In the genomic region with DNA sequence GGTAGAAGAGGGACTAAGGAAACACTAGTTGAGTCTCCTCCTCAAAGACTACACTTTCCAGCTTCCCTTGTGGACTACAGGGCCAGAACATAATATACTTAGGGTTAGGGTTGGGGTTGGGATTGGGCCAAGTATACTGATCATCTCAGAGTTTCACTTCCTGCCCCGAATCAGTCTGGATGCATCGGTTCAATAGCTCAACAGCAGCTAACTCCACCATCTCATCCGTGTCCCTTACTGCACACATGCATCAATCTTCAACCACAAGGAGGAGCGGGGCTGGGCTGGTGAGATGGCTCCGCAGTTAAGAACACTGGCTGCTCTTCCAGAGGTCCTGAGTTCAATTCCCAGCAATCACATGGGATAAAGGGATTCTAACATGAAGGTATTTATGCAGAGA, we compare ENCODE assay signal across 22 mouse cellular contexts. TPM values are rescaled to one million over a fixed set of nuclear protein-coding genes. Genes with fewer than 3 reads are reported as not detected.
DNase-seq lines count a peak whose midpoint lies in the region; ATAC-seq and TF ChIP-seq lines count a peak whose summit lies in the region.
"Had no signal": no experiment of that assay in that cellular context is flagged by ENCODE, and none has a peak within 500 bp of the region (broad histone marks: within the 10 kb centered on the region; RNA-seq: fewer than 3 reads in every experiment).

No protein-coding gene starts in this region.

- H3K9me3 ChIP-seq in midbrain, embryonic 11.5 days (ENCODE audit: control insufficient read depth, low read length): no peaks in the 10 kb centered on the region
- H3K9me3 ChIP-seq in midbrain, postnatal 0 days (ENCODE audit: low read length): no peaks in the 10 kb centered on the region
- H3K9me3 ChIP-seq: forebrain, embryonic 10.5 days; heart, embryonic 10.5 days; hindbrain, embryonic 12.5 days; hindbrain, embryonic 15.5 days had no signal

- no peaks in the 10 kb centered on the region for H3K36me3 ChIP-seq in midbrain, embryonic 11.5 days (ENCODE audit: control insufficient read depth, insufficient read depth, low read length)
- H3K36me3 ChIP-seq in midbrain, postnatal 0 days (ENCODE audit: insufficient read depth, low read length): no peaks in the 10 kb centered on the region
- no peaks in the 10 kb centered on the region for H3K36me3 ChIP-seq in splenic B cell, adult 2 months (ENCODE audit: control insufficient read depth, insufficient read depth, low read length, poor library complexity, severe bottlenecking)
- H3K36me3 ChIP-seq: heart, embryonic 10.5 days; hindbrain, embryonic 12.5 days; hindbrain, embryonic 15.5 days had no signal

- no peak overlapping the region for H3K4me3 ChIP-seq in midbrain, embryonic 11.5 days (ENCODE audit: low read depth, low read length)
- no peak overlapping the region for H3K4me3 ChIP-seq in midbrain, postnatal 0 days (ENCODE audit: low read depth, low read length)
- H3K4me3 ChIP-seq: forebrain, embryonic 10.5 days; gastrocnemius, adult 2 months; heart, adult 2 months; heart, embryonic 10.5 days; hindbrain, embryonic 12.5 days; hindbrain, embryonic 15.5 days had no signal

- no peak for ATAC-seq in midbrain, embryonic 11.5 days (ENCODE audit: low FRiP score)
- no peak for ATAC-seq in midbrain, postnatal 0 days (ENCODE audit: low FRiP score)
- peak; percentile 97 for ATAC-seq in granulocyte monocyte progenitor cell, adult 5-6 weeks (replicated peaks; ENCODE audit: poor library complexity, severe bottlenecking)
- ATAC-seq: activated CD4-positive, CD25-positive, alpha-beta regulatory T cell, adult 4 months; forebrain, embryonic 14.5 days; forebrain, postnatal 0 days had no signal

- 95% methylated on average over 5 of the region's 5 CpGs for WGBS in midbrain, embryonic 11.5 days
- WGBS in midbrain, postnatal 0 days: 92% methylated on average over 5 of the region's 5 CpGs

- H3K27me3 ChIP-seq in midbrain, embryonic 11.5 days (ENCODE audit: control insufficient read depth, insufficient read depth, low read length): no peaks in the 10 kb centered on the region
- no peaks in the 10 kb centered on the region for H3K27me3 ChIP-seq in midbrain, postnatal 0 days (ENCODE audit: insufficient read depth, low read length)
- H3K27me3 ChIP-seq in splenic B cell, adult 2 months (ENCODE audit: control insufficient read depth, insufficient read depth, low read length, poor library complexity, severe bottlenecking): no peaks in the 10 kb centered on the region
- H3K27me3 ChIP-seq: hindbrain, embryonic 12.5 days; hindbrain, embryonic 15.5 days had no signal

- no peak overlapping the region for H3K4me2 ChIP-seq in midbrain, embryonic 11.5 days
- no peak overlapping the region for H3K4me2 ChIP-seq in midbrain, postnatal 0 days (ENCODE audit: low read depth, low read length, poor library complexity, severe bottlenecking)
- H3K4me2 ChIP-seq: hindbrain, embryonic 12.5 days; hindbrain, embryonic 15.5 days had no signal

- H3K27ac ChIP-seq in midbrain, embryonic 11.5 days (ENCODE audit: low read depth, low read length): no peak overlapping the region
- H3K27ac ChIP-seq in midbrain, postnatal 0 days (ENCODE audit: low read depth, low read length): no peak overlapping the region
- H3K27ac ChIP-seq: forebrain, embryonic 10.5 days; gastrocnemius, adult 2 months; heart, adult 2 months; heart, embryonic 10.5 days; hindbrain, embryonic 12.5 days; hindbrain, embryonic 15.5 days had no signal

- no peaks in the 10 kb centered on the region for H3K4me1 ChIP-seq in midbrain, embryonic 11.5 days (ENCODE audit: control insufficient read depth, insufficient read depth, low read length)
- no peaks in the 10 kb centered on the region for H3K4me1 ChIP-seq in midbrain, postnatal 0 days (ENCODE audit: insufficient read depth, low read length)
- H3K4me1 ChIP-seq: forebrain, embryonic 10.5 days; heart, embryonic 10.5 days; hindbrain, embryonic 12.5 days; hindbrain, embryonic 15.5 days had no signal

- no peak overlapping the region for H3K9ac ChIP-seq in midbrain, embryonic 11.5 days (ENCODE audit: low read length)
- no peak overlapping the region for H3K9ac ChIP-seq in midbrain, postnatal 0 days (replicated peaks; ENCODE audit: low read length, poor library complexity, severe bottlenecking)
- H3K9ac ChIP-seq: forebrain, postnatal 0 days; hindbrain, embryonic 12.5 days; hindbrain, embryonic 15.5 days had no signal

- peak; percentile 73 for DNase-seq in midbrain, embryonic 11.5 days (ENCODE audit: low spot score, missing footprints)
- DNase-seq in midbrain, postnatal 0 days (ENCODE audit: low spot score): no peak
- peak; percentile 20 for DNase-seq in splenic B cell, adult 2 months (ENCODE audit: low read depth, low spot score)
- DNase-seq in ovary, adult 18-20 months (ENCODE audit: low spot score): no peak
- no peak for DNase-seq in lung, postnatal 4 days
- DNase-seq: adrenal gland, adult 8-10 months; adrenal gland, postnatal 25 days; cerebellum, adult 11-12 months; cerebellum, adult 8-10 months; cerebellum, postnatal 10 days; cerebellum, postnatal 36 days; forebrain, postnatal 0 days; gastrocnemius, adult 2 months; gastrocnemius, postnatal 14 days; heart, adult 2 months had no signal

- no peak for TF ChIP-seq CTCF in midbrain, postnatal 0 days (IDR thresholded peaks at IDR 0.05)

RNA-seq across cellular contexts. Expression of gene Ddx58, which starts 11.4 kb away (rescaled TPM):
- 2.1 and 3.0 TPM in 2 replicates for polyA plus RNA-seq in midbrain, embryonic 11.5 days (2014; fragmentation: Nextera tagmentation; extraction: Ambion mirVana)
- total RNA-seq in midbrain, postnatal 0 days (2014; rRNA removed): 5.0 and 6.4 TPM in 2 replicates
- polyA plus RNA-seq in midbrain, postnatal 0 days (2015; fragmentation: Nextera tagmentation; extraction: Ambion mirVana): 3.0 and 3.3 TPM in 2 replicates
- 9.3 and 14.1 TPM in 2 replicates for total RNA-seq in granulocyte monocyte progenitor cell, adult 5-6 weeks (2014; fragmentation: Nextera tagmentation)
- total RNA-seq in granulocyte monocyte progenitor cell, adult 5-6 weeks (2017): 5.4 and 10.7 TPM in 2 replicates

RNA-seq across cellular contexts. Expression of gene Smim27, which starts 18.4 kb away (rescaled TPM):
- 28.8 and 38.0 TPM in 2 replicates for polyA plus RNA-seq in midbrain, embryonic 11.5 days (2014; fragmentation: Nextera tagmentation; extraction: Ambion mirVana)
- total RNA-seq in midbrain, postnatal 0 days (2014; rRNA removed): 0.71 and 3.0 TPM in 2 replicates
- 13.9 and 18.8 TPM in 2 replicates for polyA plus RNA-seq in midbrain, postnatal 0 days (2015; fragmentation: Nextera tagmentation; extraction: Ambion mirVana)
- 20.5 and 35.3 TPM in 2 replicates for total RNA-seq in granulocyte monocyte progenitor cell, adult 5-6 weeks (2014; fragmentation: Nextera tagmentation)
- 1.4 and 8.9 TPM in 2 replicates for total RNA-seq in granulocyte monocyte progenitor cell, adult 5-6 weeks (2017)

RNA-seq across cellular contexts. Expression of gene Topors, which starts 18.7 kb away (rescaled TPM):
- 48.9 and 52.3 TPM in 2 replicates for polyA plus RNA-seq in midbrain, embryonic 11.5 days (2014; fragmentation: Nextera tagmentation; extraction: Ambion mirVana)
- total RNA-seq in midbrain, postnatal 0 days (2014; rRNA removed): 24.4 and 25.3 TPM in 2 replicates
- polyA plus RNA-seq in midbrain, postnatal 0 days (2015; fragmentation: Nextera tagmentation; extraction: Ambion mirVana): 25.9 and 29.9 TPM in 2 replicates
- total RNA-seq in granulocyte monocyte progenitor cell, adult 5-6 weeks (2014; fragmentation: Nextera tagmentation): 37.2 and 41.3 TPM in 2 replicates
- 93.1 and 94.7 TPM in 2 replicates for total RNA-seq in granulocyte monocyte progenitor cell, adult 5-6 weeks (2017)

RNA-seq across cellular contexts. Expression of gene Ndufb6, which starts 28.2 kb away (rescaled TPM):
- polyA plus RNA-seq in midbrain, embryonic 11.5 days (2014; fragmentation: Nextera tagmentation; extraction: Ambion mirVana): 280 and 289 TPM in 2 replicates
- total RNA-seq in midbrain, postnatal 0 days (2014; rRNA removed): 129 and 174 TPM in 2 replicates
- 399 and 439 TPM in 2 replicates for polyA plus RNA-seq in midbrain, postnatal 0 days (2015; fragmentation: Nextera tagmentation; extraction: Ambion mirVana)
- 158 and 183 TPM in 2 replicates for total RNA-seq in granulocyte monocyte progenitor cell, adult 5-6 weeks (2014; fragmentation: Nextera tagmentation)
- 46.9 and 72.7 TPM in 2 replicates for total RNA-seq in granulocyte monocyte progenitor cell, adult 5-6 weeks (2017)

Comparison
In these comparisons a context has a peak if more than half of its experiments do, and no peak if none do; other contexts are left out.
1. DNase-seq: peak in midbrain, embryonic 11.5 days (single experiment) and splenic B cell, adult 2 months (single experiment); none in midbrain, postnatal 0 days (single experiment), ovary, adult 18-20 months (single experiment) and lung, postnatal 4 days (0 of 2).